Mouse (Mus musculus): ENCODE measurements at regions not wholly inside any gene's neighbourhood (a gene's known extent, or its start where the extent isn't known, plus 50 kb on each side); places are given as distances from the start of the nearest gene placed in this dataset.

DNA sequence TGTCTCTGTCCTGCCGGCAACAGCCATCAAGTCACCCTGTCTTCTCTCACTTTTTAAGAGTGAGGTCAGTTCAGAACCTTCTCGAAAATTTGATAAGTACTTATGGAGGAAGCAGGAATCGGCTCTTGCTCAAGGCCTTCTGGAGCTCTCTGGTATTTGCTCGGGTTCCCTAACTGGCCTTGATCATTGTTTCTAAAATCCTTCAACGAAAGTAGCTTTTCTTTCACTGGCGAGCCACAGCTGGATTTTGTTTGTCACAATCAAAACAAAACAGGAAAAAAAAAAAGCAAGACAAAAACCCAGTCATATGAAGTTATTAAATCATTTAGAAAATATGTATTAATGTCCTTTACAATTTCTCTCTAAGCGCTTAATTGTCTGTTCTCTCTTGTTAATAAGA, 156.6 kb upstream of the Tex13c2 start:
- CTCF ChIA-PET = interaction anchor here in 1 of 4 experiments (0.6 kb wide), 1 partner anchor 86 kb away, joined by 3 read pairs; no protein-coding TSS in a partner anchor
- POLR2A ChIA-PET = no interaction called here

DNA sequence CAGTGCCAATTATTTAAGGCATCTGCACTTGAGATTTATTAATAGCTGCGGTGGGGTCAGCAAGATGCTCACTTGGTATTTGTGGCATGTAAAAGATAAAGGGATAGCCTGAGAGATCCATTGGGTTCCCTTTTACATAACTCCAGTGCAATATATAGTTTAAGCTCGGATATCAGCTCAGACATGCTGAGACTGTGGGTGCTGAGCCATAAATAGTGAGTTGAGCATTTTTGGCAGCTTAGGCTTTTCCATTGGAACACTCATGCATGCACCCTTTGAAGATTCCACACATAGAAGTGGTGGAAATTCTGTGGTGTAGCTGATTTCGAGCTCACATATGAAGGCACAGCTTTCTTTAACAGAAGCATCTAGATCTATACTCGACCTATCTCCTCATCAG, 155.9 kb upstream of the Tex13c2 start:
- CTCF ChIA-PET = no interaction called here
- POLR2A ChIA-PET = no interaction called here

DNA sequence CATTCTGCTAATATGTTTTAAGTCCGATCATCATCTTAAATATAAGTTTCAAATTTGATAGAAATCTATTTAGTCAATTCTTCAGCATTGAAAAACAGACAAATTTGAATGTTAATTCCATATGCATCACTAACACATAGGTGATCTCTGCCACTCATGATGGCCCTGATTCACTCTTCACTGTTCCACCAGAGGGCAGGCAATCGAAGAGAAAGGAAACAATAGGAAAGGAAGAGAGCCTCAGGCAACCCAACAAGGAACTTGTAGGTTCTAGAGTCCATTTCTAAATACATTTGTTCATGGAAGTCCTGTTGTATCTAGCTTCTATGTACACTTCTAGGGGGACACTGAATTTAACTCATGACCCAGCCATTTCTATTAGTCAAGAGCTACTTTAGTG, 154.7 kb upstream of the Tex13c2 start:
- ChIA-PET POLR2A (no interaction called here), CTCF (no interaction called here)

DNA sequence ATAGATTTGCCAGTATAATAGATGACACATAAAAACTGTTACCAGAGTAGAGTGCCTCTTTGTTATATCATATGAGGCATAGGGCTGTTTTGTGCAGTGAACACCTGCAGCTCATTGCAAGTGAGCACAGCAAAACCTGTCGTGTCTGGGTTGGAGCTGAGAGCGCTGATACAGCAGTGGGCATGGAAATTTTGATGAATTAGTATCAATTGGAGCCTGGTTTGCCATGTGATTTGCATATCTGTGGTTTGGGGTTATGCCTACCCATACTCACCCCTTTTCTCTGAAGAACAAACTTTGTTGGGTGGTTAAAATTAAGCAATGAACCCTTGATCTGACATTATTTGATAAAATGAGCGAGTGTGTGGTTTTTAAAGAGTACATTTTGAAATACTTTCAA, 152.7 kb upstream of the Tex13c2 start:
- ChIA-PET POLR2A (no interaction called here), CTCF (no interaction called here)

DNA sequence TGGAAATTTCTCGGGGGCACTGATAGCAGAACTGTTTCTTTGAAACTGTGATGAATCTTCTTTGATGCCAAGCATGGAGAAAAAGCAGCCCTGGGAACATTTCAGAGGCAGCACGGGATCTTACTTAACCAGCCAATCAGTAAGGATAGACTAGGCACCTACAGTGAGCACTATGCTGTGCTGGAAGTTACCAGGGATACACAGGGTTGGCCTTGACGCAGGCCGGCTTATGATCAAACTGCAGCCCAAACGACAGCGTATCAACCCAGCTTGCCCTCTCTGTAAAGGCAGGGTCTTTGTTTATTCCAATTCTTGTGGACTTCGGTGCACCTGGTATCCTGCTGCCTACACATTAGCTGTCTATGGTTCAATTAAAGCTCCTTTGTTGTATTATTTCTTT, 147.1 kb upstream of the Tex13c2 start:
- CTCF ChIA-PET = no interaction called here
- POLR2A ChIA-PET = interaction anchor here in 1 of 4 experiments (1.6 kb wide), 1 partner anchor 10 kb away, joined by 4 read pairs; no protein-coding TSS in a partner anchor

DNA sequence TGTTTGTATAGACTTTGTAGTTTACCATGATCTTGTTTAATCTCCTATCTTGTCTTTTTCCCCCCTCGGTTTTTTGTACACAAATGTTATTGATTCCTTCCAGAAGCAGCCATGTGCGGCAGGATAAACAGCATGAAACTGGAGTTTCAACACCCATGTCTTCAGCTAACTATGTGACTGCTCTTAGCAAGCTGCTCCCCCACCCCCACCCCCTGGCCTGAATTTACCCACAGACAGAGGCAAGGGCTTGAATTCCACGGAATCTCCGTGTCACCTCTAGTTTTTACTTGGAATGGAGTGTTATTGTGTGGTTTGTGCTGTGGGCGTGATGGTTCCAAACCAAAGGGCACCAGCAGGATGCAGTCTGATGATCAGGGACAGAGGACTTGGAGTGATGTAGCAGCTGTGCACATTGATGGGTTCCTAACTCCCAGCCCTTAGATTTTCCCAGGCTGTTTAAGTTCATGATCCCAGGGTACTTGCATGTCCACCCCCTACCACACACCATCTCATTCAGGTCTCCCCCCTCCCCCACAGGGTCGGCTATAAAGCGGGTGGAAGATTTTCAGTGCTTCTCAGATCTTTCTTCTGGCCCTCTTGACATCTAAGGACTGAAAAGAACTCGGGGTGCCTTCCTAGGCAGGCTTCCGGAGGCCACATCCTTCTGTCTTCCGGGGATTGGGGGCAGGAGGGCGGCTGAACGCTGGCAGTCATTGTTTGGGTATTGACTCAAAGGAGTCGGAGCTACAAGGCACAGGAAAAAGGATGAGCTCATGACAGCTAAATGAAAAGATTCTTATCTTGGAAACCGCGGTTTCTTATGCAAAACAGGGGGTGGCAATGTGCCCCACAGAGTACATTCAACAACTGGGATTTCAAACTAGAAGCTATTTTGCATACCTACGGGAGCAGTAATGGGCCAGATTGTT, 146.3 kb upstream of the Tex13c2 start:
- ChIA-PET CTCF (interaction anchor here in 1 of 4 experiments (1.1 kb wide), 1 partner anchor 56 kb away, joined by 5 read pairs; no protein-coding TSS in a partner anchor), POLR2A (interaction anchor here in 1 of 4 experiments (1.1 to 1.6 kb wide), 2 partner anchors 9 to 194 kb away, joined by 3 to 4 read pairs; partner anchors contain the start of gene Stag2)

- POLR2A ChIA-PET = interaction anchor here in 1 of 4 experiments (1.3 kb wide), 1 partner anchor 10 kb away, joined by 4 read pairs; no protein-coding TSS in a partner anchor
- CTCF ChIA-PET = no interaction called here
Measured at GRCm38 (mm10) chrX:42352610-42353254, 136.8 kb upstream of the Tex13c2 start.

- POLR2A ChIA-PET = no interaction called here
Measured at GRCm38 (mm10) chrX:42359381-42360172, 129.9 kb upstream of the Tex13c2 start.

GRCm38 (mm10) chrX:42360173-42360931, 129.1 kb upstream of the Tex13c2 start:
- CTCF ChIA-PET = interaction anchor here in 2 of 4 experiments (0.6 to 1.0 kb wide), 3 partner anchors 32 to 328 kb away, joined by 3 to 4 read pairs (median 4); no protein-coding TSS in a partner anchor
- POLR2A ChIA-PET = interaction anchor here in 1 of 4 experiments (0.6 kb wide), 1 partner anchor 194 kb away, joined by 4 read pairs; no protein-coding TSS in a partner anchor

More at GRCm38 (mm10) chrX:42359381-42360172, 129.9 kb upstream of the Tex13c2 start:
- CTCF ChIA-PET = interaction anchor here in 1 of 4 experiments (1.0 kb wide), 1 partner anchor 327 kb away, joined by 4 read pairs; no protein-coding TSS in a partner anchor

DNA sequence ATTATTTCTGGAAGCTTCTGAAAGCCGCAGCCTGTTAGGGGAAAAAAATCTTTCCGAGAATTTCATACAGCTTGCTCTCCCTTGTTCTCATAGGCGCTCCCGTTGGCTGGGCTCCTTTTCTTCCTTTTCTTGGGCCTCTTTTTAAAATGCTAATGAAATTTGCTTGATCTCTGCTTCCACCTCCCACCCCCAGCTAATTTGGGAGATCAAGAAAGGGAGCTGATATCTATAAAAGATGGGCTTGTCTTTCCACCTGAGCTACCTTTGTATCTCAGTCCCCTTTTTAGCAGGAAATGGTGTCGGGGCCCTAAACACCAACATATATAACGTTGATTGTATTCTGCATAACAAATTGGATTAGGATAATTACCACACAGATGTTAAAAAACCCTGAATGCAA, 128.5 kb upstream of the Tex13c2 start:
- POLR2A ChIA-PET = interaction anchor here in 1 of 4 experiments (0.6 kb wide), 1 partner anchor 193 kb away, joined by 4 read pairs; no protein-coding TSS in a partner anchor
- CTCF ChIA-PET = interaction anchor here in 2 of 4 experiments (0.6 to 1.0 kb wide), 3 partner anchors 33 to 328 kb away, joined by 3 to 4 read pairs (median 4); no protein-coding TSS in a partner anchor

GRCm38 (mm10) chrX:42361400-42362028, 128.0 kb upstream of the Tex13c2 start:
- ChIA-PET POLR2A (no interaction called here), CTCF (no interaction called here)

- CTCF ChIA-PET = no interaction called here
- POLR2A ChIA-PET = no interaction called here
Measured at GRCm38 (mm10) chrX:42364137-42364536, 125.4 kb upstream of the Tex13c2 start.

DNA sequence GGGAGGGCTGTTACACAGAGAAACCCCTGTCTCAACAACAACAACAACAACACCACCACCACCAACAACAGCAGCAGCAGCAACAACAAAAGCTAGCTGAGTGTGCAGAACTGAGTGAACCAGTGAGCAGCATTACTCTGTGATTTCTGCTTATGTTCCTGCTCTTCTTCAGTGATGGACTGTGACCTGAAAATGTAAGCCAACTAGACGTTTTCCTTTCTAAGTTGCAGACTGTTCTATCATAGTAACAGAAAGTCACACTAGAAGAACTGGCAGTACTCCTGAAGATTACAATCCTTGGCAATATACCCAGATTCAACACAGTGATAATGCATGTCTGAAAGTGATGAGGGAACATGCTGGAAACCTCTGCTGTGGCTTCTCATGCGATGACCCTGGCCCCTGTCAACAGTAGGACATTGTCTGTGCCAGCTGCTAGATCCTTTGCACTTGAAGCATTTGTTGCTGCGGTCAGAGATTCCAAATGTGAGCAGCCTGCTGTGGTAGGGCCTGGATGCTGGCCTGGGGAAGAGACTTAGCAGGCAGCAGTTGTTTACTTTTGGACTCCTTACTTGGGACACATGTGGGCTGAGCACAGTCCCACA, 115.6 kb upstream of the Tex13c2 start:
- CTCF ChIA-PET = no interaction called here
- POLR2A ChIA-PET = interaction anchor here in 1 of 4 experiments (0.6 kb wide), 1 partner anchor 193 kb away, joined by 4 read pairs; no protein-coding TSS in a partner anchor

- CTCF ChIA-PET = no interaction called here
- POLR2A ChIA-PET = no interaction called here
Measured at GRCm38 (mm10) chrX:42393836-42394556, 95.5 kb upstream of the Tex13c2 start.

GRCm38 (mm10) chrX:42396441-42396840, 93.0 kb upstream of the Tex13c2 start:
- POLR2A ChIA-PET = no interaction called here
- CTCF ChIA-PET = no interaction called here

- POLR2A ChIA-PET = no interaction called here
- CTCF ChIA-PET = interaction anchor here in 2 of 4 experiments (1.2 to 1.4 kb wide), 6 partner anchors 55 to 419 kb away, joined by 4 to 13 read pairs (median 5); partner anchors contain the start of gene Tex13c2 (in 1 of the 2)
Measured at GRCm38 (mm10) chrX:42398836-42399235, 90.7 kb upstream of the Tex13c2 start.

- CTCF ChIA-PET = interaction anchor here in 3 of 4 experiments (0.6 to 1.4 kb wide), 7 partner anchors 56 to 419 kb away, joined by 3 to 13 read pairs (median 5); partner anchors contain the start of gene Tex13c2 (in 1 of the 3)
- POLR2A ChIA-PET = interaction anchor here in 1 of 4 experiments (0.7 kb wide), 1 partner anchor 125 kb away, joined by 4 read pairs; no protein-coding TSS in a partner anchor
Measured at GRCm38 (mm10) chrX:42399343-42399742, 90.1 kb upstream of the Tex13c2 start.

All from embryonic stem cell, embryonic (primary cell).